Mouse (Mus musculus) liver, embryonic 12.5 days (tissue): ENCODE measurements around the gene Foxp1. TPM values are rescaled to one million over a fixed set of nuclear protein-coding genes. Genes with fewer than 3 reads are reported as not detected.

Experiments used
- ATAC-seq: fragments of 200-750 bp; cut with Nextera tagmentation; 2 replicates; pipeline ENCODE4 v1.8.0; 2017; ENCODE audit warnings: moderate number of reproducible peaks, mild to moderate bottlenecking, moderate library complexity
- H3K27ac ChIP-seq: fragments of 300-500 bp; sonication (generic); 2 replicates; pipeline ENCODE4 v1.5.1; 2016; ENCODE audit warnings: mild to moderate bottlenecking
- H3K27me3 ChIP-seq: fragments of 300-500 bp; sonication (generic); replicated peaks from 2 replicates; pipeline ENCODE4 v1.6.1; 2016; ENCODE audit warnings: mild to moderate bottlenecking, moderate library complexity
- H3K36me3 ChIP-seq: fragments of 300-500 bp; sonication (generic); 2 replicates; pipeline ENCODE4 v1.6.1; 2016; ENCODE audit warnings: mild to moderate bottlenecking, moderate library complexity
- H3K4me1 ChIP-seq: fragments of 300-500 bp; sonication (generic); 2 replicates; pipeline ENCODE4 v1.6.1; 2016
- H3K4me2 ChIP-seq: fragments of 300-500 bp; sonication (generic); 2 replicates; pipeline ENCODE4 v1.6.1; 2016; ENCODE audit warnings: mild to moderate bottlenecking, moderate library complexity
- H3K4me3 ChIP-seq: fragments of 300-500 bp; sonication (generic); 2 replicates; pipeline ENCODE4 v1.5.1; 2016; ENCODE audit warnings: mild to moderate bottlenecking, moderate library complexity
- H3K9ac ChIP-seq: fragments of 300-500 bp; sonication (generic); 2 replicates; pipeline ENCODE4 v1.6.1; 2016; ENCODE audit warnings: mild to moderate bottlenecking, moderate library complexity
- H3K9me3 ChIP-seq: fragments of 300-500 bp; sonication (generic); replicated peaks from 2 replicates; pipeline ENCODE4 v1.6.1; 2016; ENCODE audit warnings: mild to moderate bottlenecking, moderate library complexity
- WGBS: fragments of 180-500 bp; shearing (Covaris S2); methylation state at CpG from one replicate; pipeline ENCODE4 v1.1.7; 2016; ENCODE audit not compliant: insufficient replicate concordance; 5-methylcytosine and 5-hydroxymethylcytosine counted together
- polyA plus RNA-seq: library from polyadenylated mRNA; unstranded; fragments of >200 nt; fragmentation: Nextera tagmentation; extraction: Ambion mirVana; gene quantifications from 2 replicates; pipeline ENCODE4 v1.2.1, GENCODE M21; 2016

Foxp1 gene
- polyA plus RNA-seq, 1 experiment from 2014 or later, result 25.5 TPM

DNA sequence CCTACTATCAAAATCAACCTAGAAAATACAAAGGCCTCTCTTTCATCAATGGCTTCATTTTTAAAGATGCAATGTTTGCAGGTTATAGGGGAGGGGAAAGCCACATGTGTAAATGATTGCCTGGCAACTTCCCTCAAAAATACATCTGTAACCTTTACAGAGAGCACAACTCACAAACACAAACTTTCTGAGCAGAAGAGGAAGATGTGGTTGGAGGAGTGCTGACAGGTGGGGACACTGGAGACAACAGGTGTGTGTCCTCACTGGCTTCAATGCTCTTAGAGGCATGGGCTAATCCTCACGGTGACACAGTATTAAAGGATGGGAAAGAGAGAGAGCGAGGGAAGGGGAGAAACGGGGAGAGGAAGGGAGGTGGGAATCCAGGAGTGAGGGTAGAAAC is 120.2 kb downstream of the Foxp1 start:
- Histone ChIP-seq H3K27ac (no peak overlapping the region), H3K9me3 (no peaks in the 10 kb centered on the region), H3K27me3 (no peaks in the 10 kb centered on the region), H3K9ac (no peak overlapping the region), H3K4me1 (peaks cover 20% of the 10 kb centered on the region), H3K4me3 (no peak overlapping the region), H3K36me3 (no peaks in the 10 kb centered on the region; the same call in none of the 2 replicates), H3K4me2 (no peak overlapping the region)
- 65% methylated on average over 3 of the region's 3 CpGs for WGBS
- ATAC-seq, result no peak

DNA sequence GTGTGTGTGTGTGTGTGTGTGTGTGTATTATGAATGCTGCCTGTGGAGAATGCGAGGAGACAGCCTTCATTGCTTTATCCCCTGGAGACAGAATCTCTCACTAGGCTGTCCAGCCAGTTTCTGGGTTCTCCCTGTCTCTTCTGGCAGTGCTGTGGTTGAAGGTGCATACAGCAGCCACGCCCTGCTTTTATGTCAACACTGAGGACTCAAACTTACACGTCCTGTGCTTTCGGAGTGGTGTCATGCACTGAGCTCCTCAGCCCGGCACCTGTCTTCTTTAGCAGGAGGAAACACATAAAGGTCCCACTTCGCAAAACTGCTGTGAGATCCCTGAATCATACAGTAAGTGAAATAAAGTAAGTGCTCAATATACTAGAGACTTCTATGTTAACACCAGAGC is 120.7 kb downstream of the Foxp1 start:
- H3K27me3 ChIP-seq, result no peaks in the 10 kb centered on the region
- no peak overlapping the region for H3K9ac ChIP-seq
- no peak overlapping the region for H3K4me2 ChIP-seq
- no peak overlapping the region for H3K27ac ChIP-seq
- no peak overlapping the region for H3K4me3 ChIP-seq
- ATAC-seq, result no peak
- no peaks in the 10 kb centered on the region; the same call in none of the 2 replicates for H3K36me3 ChIP-seq
- peaks cover 20% of the 10 kb centered on the region for H3K4me1 ChIP-seq
- 77% methylated on average over 6 of the region's 6 CpGs for WGBS
- no peaks in the 10 kb centered on the region for H3K9me3 ChIP-seq

DNA sequence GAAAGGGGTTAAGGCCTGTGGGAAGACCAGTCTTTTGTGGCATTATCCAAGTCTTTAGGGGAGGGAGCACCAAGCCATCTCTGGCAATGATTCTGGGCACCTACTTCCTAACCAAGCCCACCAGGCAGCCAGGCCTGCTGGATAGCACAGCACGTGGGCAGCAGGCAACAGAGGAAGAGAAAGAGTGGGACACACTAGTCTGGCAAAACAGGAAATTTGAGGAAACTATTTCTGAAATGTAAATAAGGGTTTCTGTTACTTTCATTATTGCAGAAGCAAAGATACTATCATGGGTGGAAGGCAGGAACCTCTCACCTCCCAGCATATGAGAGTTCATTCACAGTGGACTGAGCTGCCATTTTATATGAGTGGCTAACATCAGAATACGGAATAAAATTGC is 121.3 kb downstream of the Foxp1 start:
- WGBS, result 65% methylated on average over 2 of the region's 2 CpGs
- Histone ChIP-seq H3K4me1 (peaks cover 20% of the 10 kb centered on the region), H3K36me3 (no peaks in the 10 kb centered on the region; the same call in none of the 2 replicates), H3K9me3 (no peaks in the 10 kb centered on the region), H3K9ac (no peak overlapping the region), H3K4me2 (no peak overlapping the region), H3K27me3 (no peaks in the 10 kb centered on the region), H3K4me3 (no peak overlapping the region), H3K27ac (no peak overlapping the region)
- ATAC-seq, result no peak

DNA sequence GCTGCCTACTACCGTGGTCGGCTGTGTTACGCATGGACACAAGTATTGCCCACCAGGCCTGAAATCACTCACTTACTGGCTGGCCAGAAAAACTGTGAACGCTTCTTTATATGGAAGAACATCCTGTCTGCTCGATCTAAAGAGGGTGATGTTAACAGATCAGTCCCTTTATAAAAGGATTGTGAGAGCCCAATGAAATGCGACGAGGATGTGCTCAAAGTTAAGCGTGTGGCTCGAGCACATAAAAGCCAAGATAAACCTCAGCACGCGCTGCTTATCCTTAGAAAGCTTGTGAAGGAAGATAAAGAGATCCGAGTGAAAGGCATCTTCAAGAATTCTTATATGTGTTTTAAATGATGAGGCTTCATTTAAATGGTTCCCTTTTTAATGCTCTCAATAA is 126.8 kb downstream of the Foxp1 start:
- no peak overlapping the region for H3K27ac ChIP-seq
- no peaks in the 10 kb centered on the region for H3K27me3 ChIP-seq
- 79% methylated on average over 12 of the region's 12 CpGs for WGBS
- H3K9ac ChIP-seq, result no peak overlapping the region
- H3K4me2 ChIP-seq, result no peak overlapping the region
- no peaks in the 10 kb centered on the region; the same call in none of the 2 replicates for H3K36me3 ChIP-seq
- H3K9me3 ChIP-seq, result no peaks in the 10 kb centered on the region
- H3K4me3 ChIP-seq, result no peak overlapping the region
- H3K4me1 ChIP-seq, result no peaks in the 10 kb centered on the region
- ATAC-seq, result no peak

DNA sequence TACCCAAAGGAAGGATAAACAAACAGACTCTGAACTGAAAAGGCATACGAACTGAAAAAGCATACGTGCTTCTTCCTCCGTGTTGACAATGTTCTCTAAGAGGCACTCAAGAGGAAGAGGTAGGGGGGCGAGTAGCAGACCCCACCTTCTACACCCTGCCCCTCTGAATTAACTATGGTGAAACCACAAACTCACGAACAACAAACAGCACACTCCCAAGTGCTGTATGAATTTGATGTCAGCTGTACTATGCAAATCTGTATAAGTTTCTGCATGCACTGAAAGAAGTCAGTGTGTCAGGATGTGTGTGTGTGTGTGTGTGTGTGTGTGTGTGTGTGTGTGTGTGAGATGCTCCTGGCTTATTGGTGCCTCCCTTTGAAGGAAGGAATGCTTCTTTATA is 127.7 kb downstream of the Foxp1 start:
- Histone ChIP-seq H3K27me3 (no peaks in the 10 kb centered on the region), H3K4me2 (no peak overlapping the region), H3K9me3 (no peaks in the 10 kb centered on the region), H3K27ac (no peak overlapping the region), H3K4me1 (peaks cover 5% of the 10 kb centered on the region; the same call in 1 of the 2 replicates), H3K9ac (no peak overlapping the region), H3K4me3 (no peak overlapping the region), H3K36me3 (no peaks in the 10 kb centered on the region; the same call in none of the 2 replicates)
- 53% methylated on average over 5 of the region's 5 CpGs for WGBS
- ATAC-seq, result no peak

DNA sequence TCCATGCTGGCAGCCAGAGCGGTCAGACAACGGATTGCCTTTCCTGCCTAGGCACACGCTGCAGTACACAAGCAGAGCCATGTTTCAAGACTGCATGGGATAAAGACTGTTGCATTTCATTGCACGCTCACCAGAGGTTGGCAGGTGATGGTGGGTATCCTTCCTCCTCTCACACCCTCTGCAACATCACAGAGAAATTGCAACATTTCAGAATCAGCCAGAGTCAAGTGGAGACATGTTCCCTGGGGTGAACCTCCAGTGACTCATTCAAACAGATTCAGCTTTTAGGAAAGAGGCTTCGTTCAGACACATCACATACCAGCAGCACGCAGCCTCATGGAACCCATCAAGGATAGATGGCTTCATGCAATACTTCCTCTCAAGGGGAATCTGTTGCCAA is 130.0 kb downstream of the Foxp1 start:
- no peak overlapping the region for H3K4me3 ChIP-seq
- H3K9ac ChIP-seq, result no peak overlapping the region
- no peaks in the 10 kb centered on the region for H3K27me3 ChIP-seq
- no peaks in the 10 kb centered on the region for H3K36me3 ChIP-seq
- no peak overlapping the region for H3K27ac ChIP-seq
- no peaks in the 10 kb centered on the region for H3K9me3 ChIP-seq
- H3K4me2 ChIP-seq, result no peak overlapping the region
- peaks cover 23% of the 10 kb centered on the region for H3K4me1 ChIP-seq
- ATAC-seq, result no peak
- 80% methylated on average over 6 of the region's 6 CpGs for WGBS

DNA sequence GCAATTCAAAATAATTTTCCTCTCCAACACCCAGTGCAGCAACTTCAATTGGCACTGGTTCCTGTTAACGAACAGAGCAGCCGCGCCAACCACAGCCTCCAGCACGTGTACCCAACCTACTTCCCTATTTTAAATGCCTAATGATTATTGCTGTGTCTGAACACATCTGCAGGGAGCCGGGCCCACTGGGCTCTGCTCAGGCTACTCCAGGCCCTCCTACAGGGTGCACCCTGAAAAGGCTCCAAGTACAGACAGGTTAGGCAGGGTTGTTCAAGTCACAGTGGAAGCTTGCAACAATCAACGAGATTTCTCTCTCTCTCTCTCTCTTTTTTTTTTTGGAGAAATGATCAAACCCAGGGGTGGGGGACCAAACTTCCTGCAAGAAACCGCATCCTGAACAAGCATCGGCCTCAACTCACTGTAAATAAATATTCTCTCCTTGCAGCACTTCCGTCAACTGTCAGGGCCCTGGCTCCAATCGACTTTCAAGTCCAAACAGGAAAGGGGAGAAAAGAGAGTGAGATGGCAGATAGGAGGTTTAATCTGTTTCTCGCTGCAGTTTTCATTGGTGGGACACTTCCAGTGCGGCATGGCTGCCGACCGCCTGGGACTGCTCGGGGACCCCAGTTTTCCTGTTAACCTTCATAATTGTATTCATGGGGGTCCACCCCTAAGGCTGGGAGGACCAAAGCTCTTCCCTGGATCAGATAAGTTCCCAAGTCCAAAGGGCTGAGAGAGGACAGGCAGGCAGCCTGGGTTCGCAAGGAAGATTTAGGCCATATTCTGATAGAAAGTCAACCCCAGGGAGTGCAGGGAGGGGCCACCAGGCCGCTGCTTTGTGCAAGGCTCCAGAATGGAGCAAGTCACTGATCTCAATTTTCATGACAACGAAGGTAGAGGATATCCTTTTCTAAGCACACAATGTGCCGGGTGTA is 133.5 kb downstream of the Foxp1 start:
- no peak overlapping the region for H3K9ac ChIP-seq
- H3K4me2 ChIP-seq, result peak overlapping the region; percentile 10; the same call in 1 of the 2 replicates
- no peaks in the 10 kb centered on the region; the same call in 1 of the 2 replicates for H3K36me3 ChIP-seq
- H3K27ac ChIP-seq, result peak overlapping the region; percentile 56
- H3K9me3 ChIP-seq, result no peaks in the 10 kb centered on the region
- H3K4me3 ChIP-seq, result no peak overlapping the region
- 0 out of 2 replicates have a peak, but pooled peaks have one; percentile 15 for ATAC-seq
- H3K4me1 ChIP-seq, result peaks cover 27% of the 10 kb centered on the region
- whole genome bisulfite sequencing, result 32% methylated on average over 19 of the region's 19 CpGs
- H3K27me3 ChIP-seq, result no peaks in the 10 kb centered on the region

DNA sequence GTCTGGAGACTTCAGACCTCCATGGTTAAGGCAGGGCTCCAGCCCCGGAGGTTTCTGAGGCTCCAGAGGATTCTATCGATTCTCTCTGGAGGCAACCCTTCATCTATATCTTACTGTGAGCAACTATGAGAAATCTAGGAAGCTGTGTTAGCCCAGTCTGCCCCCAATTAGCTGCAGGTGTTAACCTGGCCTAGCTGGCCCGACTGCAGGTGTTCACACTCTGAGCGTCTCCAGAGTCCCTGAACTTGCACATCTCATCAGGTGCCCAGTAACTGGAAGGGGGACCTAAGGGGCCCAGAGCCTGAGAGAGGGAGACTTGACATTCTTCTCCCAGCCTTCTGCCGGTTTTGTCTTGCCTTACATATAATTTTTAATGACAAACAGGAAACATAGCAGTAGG is 134.5 kb downstream of the Foxp1 start:
- H3K9ac ChIP-seq, result no peak overlapping the region
- peaks cover 31% of the 10 kb centered on the region for H3K4me1 ChIP-seq
- ATAC-seq, result no peak; the same call in 1 of the 2 replicates
- H3K4me3 ChIP-seq, result no peak overlapping the region
- 0 out of 2 replicates have a peak overlapping the region, but pooled peaks have one; percentile 36 for H3K27ac ChIP-seq
- H3K27me3 ChIP-seq, result no peaks in the 10 kb centered on the region
- H3K9me3 ChIP-seq, result no peaks in the 10 kb centered on the region
- WGBS, result 49% methylated on average over 5 of the region's 5 CpGs
- no peak overlapping the region for H3K4me2 ChIP-seq
- H3K36me3 ChIP-seq, result no peaks in the 10 kb centered on the region; the same call in 1 of the 2 replicates

DNA sequence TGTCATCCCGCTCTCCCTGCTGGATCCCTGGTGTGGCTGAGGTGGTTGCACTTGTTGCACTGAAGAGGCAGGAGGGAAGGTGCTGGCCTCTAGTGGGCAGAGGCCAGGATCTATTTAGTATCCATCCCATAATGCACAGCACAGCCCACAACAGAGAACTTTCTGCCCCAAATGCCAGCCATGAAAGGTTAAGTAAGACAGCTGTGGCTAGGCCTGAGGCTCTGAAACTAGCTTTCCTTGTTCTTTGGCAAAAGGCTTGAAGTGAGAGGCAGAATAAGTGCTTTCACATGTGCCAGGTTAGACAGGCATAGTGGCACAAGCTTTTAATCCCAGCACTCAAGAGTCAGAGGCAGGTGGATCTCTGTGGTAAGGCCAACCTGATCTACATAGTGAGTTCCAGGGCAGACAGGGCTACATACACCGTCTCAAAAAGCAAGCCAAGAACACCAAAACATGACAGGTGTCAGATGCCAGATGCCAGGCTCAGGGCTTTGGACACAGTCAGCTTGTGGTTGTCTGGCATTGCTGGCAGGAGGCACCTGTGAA is 137.4 kb downstream of the Foxp1 start:
- peaks cover 30% of the 10 kb centered on the region for H3K4me1 ChIP-seq

DNA sequence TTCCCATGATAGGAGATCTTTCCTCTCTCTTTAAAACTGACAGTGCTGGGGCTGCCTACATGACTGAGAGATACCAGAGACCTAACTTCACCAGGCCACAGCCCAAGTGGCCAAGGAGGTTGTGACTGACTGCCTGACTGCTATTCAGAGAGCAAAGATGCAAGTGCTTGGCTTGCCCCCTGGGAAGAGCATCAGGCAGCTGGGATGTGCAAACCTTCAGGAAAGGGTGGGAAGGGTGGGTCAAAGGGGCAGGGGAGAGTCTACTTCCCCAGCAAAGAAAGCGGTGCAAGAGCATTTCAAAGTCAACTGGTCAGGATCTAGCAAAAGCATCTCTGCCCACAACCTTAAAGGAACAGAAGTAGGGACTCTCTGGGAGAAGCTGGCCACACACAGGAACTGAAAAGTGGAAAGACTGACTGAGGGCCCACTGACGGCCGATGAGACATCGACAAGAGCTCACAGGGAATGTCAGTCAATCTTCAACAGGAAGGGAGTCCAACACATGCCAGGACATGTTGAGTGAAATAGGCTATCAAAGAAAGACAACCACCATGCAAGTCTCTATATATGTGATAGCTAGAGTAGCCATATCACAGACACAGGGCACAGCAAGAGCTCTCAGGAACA is 138.6 kb downstream of the Foxp1 start:
- H3K4me3 ChIP-seq, result no peak overlapping the region
- H3K36me3 ChIP-seq, result no peaks in the 10 kb centered on the region; the same call in 1 of the 2 replicates
- H3K9me3 ChIP-seq, result no peaks in the 10 kb centered on the region
- H3K27me3 ChIP-seq, result no peaks in the 10 kb centered on the region
- 55% methylated on average over 4 of the region's 4 CpGs for WGBS
- peaks cover 18% of the 10 kb centered on the region for H3K4me1 ChIP-seq
- no peak overlapping the region for H3K27ac ChIP-seq
- ATAC-seq, result no peak
- H3K9ac ChIP-seq, result no peak overlapping the region
- no peak overlapping the region for H3K4me2 ChIP-seq

More for the DNA sequence above, 137.4 kb downstream of the Foxp1 start:
- WGBS, result 72% methylated on average over 2 of the region's 2 CpGs
- no peaks in the 10 kb centered on the region for H3K9me3 ChIP-seq
- ATAC-seq, result no peak
- no peak overlapping the region for H3K4me2 ChIP-seq
- no peak overlapping the region for H3K4me3 ChIP-seq
- H3K9ac ChIP-seq, result no peak overlapping the region
- no peaks in the 10 kb centered on the region for H3K27me3 ChIP-seq
- no peaks in the 10 kb centered on the region; the same call in 1 of the 2 replicates for H3K36me3 ChIP-seq
- no peak overlapping the region for H3K27ac ChIP-seq

DNA sequence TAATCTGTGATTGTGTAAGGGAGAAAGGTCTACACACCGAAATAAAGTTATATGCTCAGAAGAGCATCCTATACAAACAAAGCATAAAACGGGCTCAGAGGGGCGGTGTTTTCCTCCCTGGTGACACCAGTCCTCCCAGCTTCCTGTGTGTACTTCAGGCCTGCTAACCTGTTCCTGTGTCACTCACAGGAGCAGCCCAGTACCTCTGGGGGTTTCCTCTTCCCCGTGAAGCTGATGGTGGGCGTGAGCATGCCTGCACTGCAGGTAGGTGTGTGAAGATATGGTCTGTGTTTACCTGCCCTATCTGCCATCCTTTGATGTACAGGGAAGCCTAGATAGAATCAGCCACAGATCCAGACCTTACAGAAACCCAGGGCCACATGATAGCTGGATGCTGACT is 142.4 kb downstream of the Foxp1 start:
- ATAC-seq, result no peak
- Histone ChIP-seq H3K4me1 (peaks cover 11% of the 10 kb centered on the region; the same call in 1 of the 2 replicates), H3K9me3 (no peaks in the 10 kb centered on the region), H3K9ac (no peak overlapping the region), H3K4me2 (no peak overlapping the region), H3K27ac (no peak overlapping the region), H3K36me3 (no peaks in the 10 kb centered on the region; the same call in 1 of the 2 replicates), H3K4me3 (no peak overlapping the region), H3K27me3 (no peaks in the 10 kb centered on the region)
- 62% methylated on average over 5 of the region's 5 CpGs for WGBS
